Mouse (Mus musculus): ENCODE data around the gene Ndnf. TPM values are rescaled to one million over a fixed set of nuclear protein-coding genes. Genes with fewer than 3 reads are reported as not detected.

The Ndnf gene
- polyA plus RNA-seq (2012; rRNA removed) = 0.49 and 1.6 TPM in 2 replicates

DNA sequence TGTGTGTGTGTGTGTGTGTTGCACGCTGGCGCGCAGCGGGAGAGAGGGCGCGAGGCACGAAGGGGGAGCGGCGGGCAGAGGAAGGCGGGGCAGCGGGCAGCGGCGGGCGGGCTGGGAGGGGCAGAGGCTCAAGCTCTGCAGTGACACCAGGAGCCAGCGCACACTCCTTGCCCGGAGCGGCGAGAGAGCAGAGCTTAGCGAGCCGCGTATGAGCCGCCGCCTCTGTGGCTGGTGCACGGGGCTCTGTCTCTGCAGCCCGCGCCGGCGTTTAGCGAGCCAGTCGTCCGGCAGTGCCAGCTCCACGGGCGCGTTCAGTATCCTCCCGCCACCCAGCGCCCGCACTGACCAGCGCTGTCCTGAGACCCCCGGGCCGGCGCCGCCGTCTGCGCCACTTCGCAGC is at the start of gene Ndnf:
Ndnf (plus strand) TSS at position 140 of the 400 bp plus-strand sequence.
- no peak for DNase-seq (ENCODE audit: low read depth)

- no peak for DNase-seq (ENCODE audit: low read depth)
These were observed 48.2 kb upstream of the Ndnf start for GRCm38 (mm10) chr6:65623016-65623715.

GRCm38 (mm10) chr6:65630578-65630977 is 40.8 kb upstream of the Ndnf start:
- DNase-seq (ENCODE audit: low read depth) = no peak

- DNase-seq (ENCODE audit: low read depth) = no peak
These were observed 39.2 kb upstream of the Ndnf start for GRCm38 (mm10) chr6:65632184-65632583.

- no peak for DNase-seq (ENCODE audit: low read depth)
These were observed 29.0 kb upstream of the Ndnf start for GRCm38 (mm10) chr6:65642431-65642830.

GRCm38 (mm10) chr6:65644110-65644509 is 27.3 kb upstream of the Ndnf start:
- DNase-seq (ENCODE audit: low read depth) = no peak

GRCm38 (mm10) chr6:65646408-65646807 is 25.0 kb upstream of the Ndnf start:
- DNase-seq (ENCODE audit: low read depth) = no peak

DNA sequence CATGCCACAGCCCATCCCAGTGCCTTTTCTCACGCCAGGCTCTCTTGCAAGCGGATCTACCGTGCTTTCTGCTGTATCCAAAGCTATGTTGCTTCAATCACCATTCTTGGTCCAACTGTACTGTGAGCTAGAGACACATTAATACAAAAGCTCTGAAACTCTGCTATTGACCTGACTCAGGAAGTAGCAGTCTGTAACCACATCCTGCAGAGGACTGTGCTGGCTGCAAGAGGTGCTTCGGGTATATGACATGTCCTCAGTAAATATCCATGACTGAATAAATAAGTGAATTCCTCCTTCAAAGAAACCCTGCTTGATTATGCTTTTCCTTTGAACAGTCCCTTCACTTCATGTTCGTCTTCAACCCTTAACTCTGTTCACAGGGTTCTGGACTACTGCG is 23.7 kb upstream of the Ndnf start:
- DNase-seq (ENCODE audit: low read depth) = no peak

GRCm38 (mm10) chr6:65651376-65651775 is 20.0 kb upstream of the Ndnf start:
- no peak for DNase-seq (ENCODE audit: low read depth)

- DNase-seq (ENCODE audit: low read depth) = no peak
These were observed 10.1 kb upstream of the Ndnf start for GRCm38 (mm10) chr6:65661272-65661671.

DNA sequence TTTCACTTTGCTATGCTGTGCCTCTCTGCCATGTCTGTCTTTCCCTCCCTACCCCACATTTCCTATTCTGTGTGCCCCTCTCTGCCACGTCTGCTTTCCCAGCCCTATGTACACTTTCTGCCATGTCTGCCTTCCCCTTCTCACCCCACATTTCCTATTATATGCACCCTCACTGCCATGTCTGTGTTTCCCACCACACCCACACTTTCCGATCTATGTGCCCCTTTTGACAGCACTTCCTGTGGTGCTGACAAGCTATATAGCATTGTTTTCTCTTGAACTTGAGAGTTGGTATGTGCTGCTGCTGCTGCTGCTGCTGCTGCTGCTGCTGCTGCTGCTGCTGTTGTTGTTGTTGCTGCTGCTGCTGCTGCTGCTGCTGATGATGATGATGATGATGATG is 9.3 kb upstream of the Ndnf start:
- DNase-seq (ENCODE audit: low read depth) = no peak

DNA sequence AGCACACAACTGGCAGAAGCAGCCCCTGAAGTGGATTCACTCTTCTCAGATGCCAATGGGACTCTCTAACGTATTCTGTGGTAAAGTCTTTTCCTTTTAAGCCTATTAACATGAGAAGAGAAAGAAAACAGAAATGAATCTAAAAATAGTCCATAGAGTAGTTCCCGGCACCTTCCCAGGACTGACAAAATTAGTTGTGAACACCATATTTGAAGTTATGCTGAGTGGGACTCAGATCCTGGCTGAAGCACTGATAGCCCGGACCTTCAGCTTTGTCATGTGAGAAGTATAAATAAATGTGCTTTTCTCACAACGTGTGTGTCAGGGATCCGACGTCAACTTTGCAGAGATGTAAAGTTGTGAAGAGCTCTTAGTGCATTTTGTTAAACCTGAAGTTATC is 7.4 kb upstream of the Ndnf start:
- no peak for DNase-seq (ENCODE audit: low read depth)

DNA sequence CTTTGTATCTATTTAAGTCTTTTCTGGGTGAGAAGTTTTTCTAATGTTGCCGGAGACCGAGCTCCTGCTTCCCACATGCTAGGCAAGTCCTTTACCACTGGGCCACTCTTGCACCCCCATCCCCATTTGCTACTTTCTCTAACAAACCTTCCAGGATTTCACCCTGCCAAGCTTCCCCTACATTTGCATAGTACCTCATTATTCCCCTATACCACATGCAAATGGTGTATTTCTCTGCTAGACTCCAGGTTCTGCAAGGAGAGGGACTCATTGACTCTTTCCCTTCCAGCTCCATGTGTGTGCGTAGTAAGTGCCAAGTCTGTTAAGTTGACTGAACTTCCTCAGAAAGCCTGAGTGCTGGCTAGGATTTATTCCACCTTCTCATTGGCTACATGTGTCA is 5.1 kb upstream of the Ndnf start:
- no peak for DNase-seq (ENCODE audit: low read depth)

GRCm38 (mm10) chr6:65669971-65670370 is 1.4 kb upstream of the Ndnf start:
- no peak for DNase-seq (ENCODE audit: low read depth)

- no peak for DNase-seq (ENCODE audit: low read depth)
These were observed 394 bp upstream of the Ndnf start for GRCm38 (mm10) chr6:65670981-65671411.

GRCm38 (mm10) chr6:65672131-65673031 is 991 bp downstream of the Ndnf start:
- no peak for DNase-seq (ENCODE audit: low read depth)

DNA sequence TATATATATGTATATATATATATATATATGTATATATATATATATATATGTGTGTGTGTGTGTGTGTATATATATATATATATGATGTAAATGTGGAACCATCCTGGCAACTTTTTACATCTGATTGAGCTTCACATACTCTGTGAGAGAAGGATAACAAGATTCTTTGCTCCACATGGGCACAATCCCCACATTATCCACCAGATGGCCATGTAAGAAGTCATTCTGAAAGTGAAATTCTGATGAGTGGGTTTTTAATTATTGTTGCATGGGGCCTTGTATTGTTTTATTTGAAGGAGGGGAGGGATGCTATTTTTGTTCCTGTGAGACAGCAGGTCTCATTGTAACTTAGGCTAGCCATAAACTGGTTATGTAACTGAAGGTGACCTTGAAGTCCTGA is 22.5 kb downstream of the Ndnf start:
- no peak for DNase-seq (ENCODE audit: low read depth)

- no peak for DNase-seq (ENCODE audit: low read depth)
These were observed 49.3 kb downstream of the Ndnf start for GRCm38 (mm10) chr6:65720676-65721075.

GRCm38 (mm10) chr6:65725677-65726076 is 54.3 kb downstream of the Ndnf start:
- DNase-seq (ENCODE audit: low read depth) = no peak

DNA sequence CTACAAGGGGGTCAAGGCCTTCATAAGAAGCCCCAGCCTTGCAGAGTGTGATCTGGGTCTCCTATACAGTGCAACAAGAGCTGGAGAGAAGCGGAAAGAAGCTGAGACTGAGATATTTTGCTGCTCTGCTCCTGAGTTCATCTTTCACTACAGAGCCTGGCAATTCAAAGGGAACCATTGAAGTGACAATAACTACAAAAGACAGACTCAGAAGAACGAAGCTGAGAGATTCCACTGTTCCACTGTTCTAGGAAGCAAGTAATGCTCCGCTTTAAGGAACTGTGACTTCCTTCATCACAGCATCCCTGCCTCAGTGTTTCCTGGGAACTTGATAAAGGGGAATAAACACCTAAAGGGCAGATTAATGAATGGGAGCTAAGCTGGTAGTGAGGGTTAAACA is 56.9 kb downstream of the Ndnf start:
- DNase-seq (ENCODE audit: low read depth) = no peak

- DNase-seq (ENCODE audit: low read depth) = no peak
These were observed 68.1 kb downstream of the Ndnf start for GRCm38 (mm10) chr6:65739442-65739841.

DNA sequence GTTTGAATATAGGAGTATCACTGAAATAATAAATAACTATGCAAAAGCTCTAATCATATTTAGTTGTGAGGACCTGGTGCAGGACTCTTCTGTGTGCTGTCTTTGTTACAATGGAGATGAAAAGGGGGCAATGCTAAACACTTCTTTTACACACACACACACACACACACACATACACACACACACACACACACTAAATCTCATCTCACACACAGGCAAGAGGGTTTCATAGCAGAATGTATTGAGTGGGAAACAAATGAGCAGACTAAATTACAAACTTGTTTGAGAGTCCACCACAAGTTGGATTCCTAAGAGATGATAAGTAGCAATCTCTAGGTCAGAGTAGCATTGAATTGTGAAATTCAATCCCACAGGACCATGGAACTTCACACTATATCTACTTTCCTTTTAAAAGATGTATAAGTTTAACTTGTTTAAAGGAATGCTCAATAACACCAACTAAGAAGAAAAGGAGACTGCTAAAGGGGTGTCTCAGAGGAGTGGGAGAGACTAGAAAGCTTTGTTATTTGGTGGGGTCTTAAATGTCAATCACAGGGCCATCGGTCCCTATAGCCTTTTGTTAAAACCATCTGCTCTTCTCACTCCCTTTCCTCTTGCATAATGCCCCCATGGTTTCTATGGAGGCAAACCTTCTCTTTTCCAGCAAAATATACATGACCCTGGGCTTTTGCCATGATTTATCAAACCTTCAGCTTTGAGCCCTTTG is 71.9 kb downstream of the Ndnf start:
- DNase-seq (ENCODE audit: low read depth) = no peak

GRCm38 (mm10) chr6:65743871-65744202 is 72.4 kb downstream of the Ndnf start:
- DNase-seq (ENCODE audit: low read depth) = no peak
